Mouse (Mus musculus): ENCODE data around the gene Rgs8. TPM values are rescaled to one million over a fixed set of nuclear protein-coding genes. Genes with fewer than 3 reads are reported as not detected.

The Rgs8 gene
- 10 to 100 TPM; 60.4 to 61.1 TPM for total RNA-seq (2021)
- long read RNA-seq, experiment 1, full-length matches to known transcripts: 4 of 30 reads
- long read RNA-seq, experiment 1, partial matches to known transcripts: 0 of 30 reads
- long read RNA-seq, experiment 1, other reads (novel, unspliced or antisense): 26 of 30 reads
- long read RNA-seq, experiment 2, full-length matches to known transcripts: 6 of 23 reads
- long read RNA-seq, experiment 2, partial matches to known transcripts: 2 of 23 reads
- long read RNA-seq, experiment 2, other reads (novel, unspliced or antisense): 15 of 23 reads

GRCm38 (mm10) chr1:153652938-153653623 is at the start of gene Rgs8:
Gene Rgs8 (plus strand): TSS chr1:153653025.
- DNase-seq (ENCODE audit: low spot score in 2 of 2): peak; percentile 41 to 50

GRCm38 (mm10) chr1:153617340-153617830 is 35.4 kb upstream of the Rgs8 start:
- DNase-seq (ENCODE audit: low spot score in 2 of 2): no peak

GRCm38 (mm10) chr1:153623036-153623435 is 29.8 kb upstream of the Rgs8 start:
- DNase-seq (ENCODE audit: low spot score in 2 of 2): no peak

- no peak for DNase-seq (ENCODE audit: low spot score in 2 of 2)
Measured at GRCm38 (mm10) chr1:153632686-153633085, 20.1 kb upstream of the Rgs8 start.

GRCm38 (mm10) chr1:153635056-153635455 is 17.8 kb upstream of the Rgs8 start:
- DNase-seq (ENCODE audit: low spot score in 2 of 2): no peak

GRCm38 (mm10) chr1:153635521-153635920 is 17.3 kb upstream of the Rgs8 start:
- peak; percentile 33 to 37 for DNase-seq (ENCODE audit: low spot score in 2 of 2)

GRCm38 (mm10) chr1:153636821-153637220 is 16.0 kb upstream of the Rgs8 start:
- DNase-seq (ENCODE audit: low spot score in 2 of 2): no peak

- no peak for DNase-seq (ENCODE audit: low spot score in 2 of 2)
Measured at GRCm38 (mm10) chr1:153641492-153641939, 11.3 kb upstream of the Rgs8 start.

- peak; percentile 46 to 65 for DNase-seq (ENCODE audit: low spot score in 2 of 2)
Measured at GRCm38 (mm10) chr1:153641940-153642501, 10.8 kb upstream of the Rgs8 start.

- DNase-seq (ENCODE audit: low spot score in 2 of 2): no peak
Measured at GRCm38 (mm10) chr1:153653674-153654073, 849 bp downstream of the Rgs8 start.

- DNase-seq (ENCODE audit: low spot score in 2 of 2): no peak
Measured at GRCm38 (mm10) chr1:153659666-153660065, 6.8 kb downstream of the Rgs8 start.

GRCm38 (mm10) chr1:153660982-153661688 is 8.3 kb downstream of the Rgs8 start:
- DNase-seq (ENCODE audit: low spot score in 2 of 2): no peak

GRCm38 (mm10) chr1:153661689-153662002 is 8.8 kb downstream of the Rgs8 start:
- no peak for DNase-seq (ENCODE audit: low spot score in 2 of 2)

- no peak for DNase-seq (ENCODE audit: low spot score in 2 of 2)
Measured at GRCm38 (mm10) chr1:153662362-153662761, 9.5 kb downstream of the Rgs8 start.

- peak; percentile 47 to 62 for DNase-seq (ENCODE audit: low spot score in 2 of 2)
Measured at GRCm38 (mm10) chr1:153665066-153665715, 12.4 kb downstream of the Rgs8 start.

- DNase-seq (ENCODE audit: low spot score in 2 of 2): no peak
Measured at GRCm38 (mm10) chr1:153666236-153666635, 13.4 kb downstream of the Rgs8 start.

GRCm38 (mm10) chr1:153667244-153667727 is 14.5 kb downstream of the Rgs8 start:
- no peak for DNase-seq (ENCODE audit: low spot score in 2 of 2)

- DNase-seq (ENCODE audit: low spot score in 2 of 2): no peak
Measured at GRCm38 (mm10) chr1:153667781-153668180, 15.0 kb downstream of the Rgs8 start.

- DNase-seq (ENCODE audit: low spot score in 2 of 2): no peak
Measured at GRCm38 (mm10) chr1:153669086-153669485, 16.3 kb downstream of the Rgs8 start.

GRCm38 (mm10) chr1:153669728-153670127 is 16.9 kb downstream of the Rgs8 start:
- DNase-seq (ENCODE audit: low spot score in 2 of 2): no peak

- no peak for DNase-seq (ENCODE audit: low spot score in 2 of 2)
Measured at GRCm38 (mm10) chr1:153671352-153671751, 18.5 kb downstream of the Rgs8 start.

All from left cerebral cortex, adult 18-20 months (tissue).